Mouse (Mus musculus) liver, embryonic 14.5 days (tissue): ENCODE data around the gene Intu.

Source experiments
- CTCF ChIP-seq: IDR thresholded peaks from 2 replicates; pipeline ENCODE4 v1.5.1; 2016; ENCODE audit warnings: antibody characterized with exemption, low read depth, control low read depth
- EP300 ChIP-seq: IDR thresholded peaks from 2 replicates; pipeline ENCODE4 v1.6.1; 2016; ENCODE audit warnings: antibody characterized with exemption, low read depth

DNA sequence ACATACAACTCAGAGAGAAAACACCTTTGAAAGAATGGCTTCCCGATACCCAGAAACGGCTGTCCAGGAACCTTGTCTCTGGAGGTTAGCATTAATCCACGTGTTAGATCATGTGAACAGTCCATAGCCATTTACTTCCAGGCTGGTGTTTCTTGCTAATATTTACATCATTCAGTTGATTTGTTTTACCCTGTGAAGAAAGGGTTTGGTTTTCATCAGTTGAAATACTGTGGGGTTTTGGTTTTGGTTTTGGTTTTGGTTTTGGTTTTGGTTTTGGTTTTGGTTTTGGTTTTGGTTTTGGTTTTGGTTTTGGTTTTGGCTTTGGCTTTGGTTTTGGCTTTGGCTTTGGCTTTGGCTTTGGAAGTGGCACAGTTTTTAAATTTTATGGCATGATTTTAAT, 5.0 kb upstream of the Intu start:
- TF ChIP-seq CTCF (no peak), EP300 (no peak)
